Mouse (Mus musculus) embryonic facial prominence, embryonic 14.5 days (tissue): ENCODE measurements around the gene Ceacam20. TPM values are rescaled to one million over a fixed set of nuclear protein-coding genes. Genes with fewer than 3 reads are reported as not detected.

Source experiments
- polyA plus RNA-seq: library from polyadenylated mRNA; unstranded; fragments of >200 nt; fragmentation: Nextera tagmentation; extraction: Ambion mirVana; gene quantifications from 2 replicates; pipeline ENCODE4 v1.2.1, GENCODE M21; 2014

The Ceacam20 gene
- polyA plus RNA-seq, 1 experiment from 2014 or later, result not detected

Other genes with a start within 250 kb of the Ceacam20 start
- 114 and 125 TPM in 2 replicates for gene Tomm40, start 250.0 kb upstream of the Ceacam20 start, polyA plus RNA-seq
- 55.2 and 62.0 TPM in 2 replicates for gene Nectin2, start 214.9 kb upstream of the Ceacam20 start, polyA plus RNA-seq
- 101 and 114 TPM in 2 replicates for gene Bcam, start 194.4 kb upstream of the Ceacam20 start, polyA plus RNA-seq
- gene Cblc, start 168.6 kb upstream of the Ceacam20 start, polyA plus RNA-seq, result 4.7 TPM in 2 replicates
- gene Bcl3, start 142.6 kb upstream of the Ceacam20 start, polyA plus RNA-seq, result 4.3 and 4.6 TPM in 2 replicates
- gene Gm19345, start 113.4 kb upstream of the Ceacam20 start, polyA plus RNA-seq, result 0.69 and 0.75 TPM in 2 replicates
- gene Ceacam16, start 104.1 kb upstream of the Ceacam20 start, polyA plus RNA-seq, result not detected in 2 replicates
- gene Ceacam19, start 77.4 kb upstream of the Ceacam20 start, polyA plus RNA-seq, result 1.2 TPM in 2 replicates
- 9.0 and 10.2 TPM in 2 replicates for gene Pvr, start 44.3 kb upstream of the Ceacam20 start, polyA plus RNA-seq
- gene Igsf23, start 14.7 kb upstream of the Ceacam20 start, polyA plus RNA-seq, result not detected in 2 replicates
- not detected in 2 replicates for gene Nlrp9b, start 26.1 kb downstream of the Ceacam20 start, polyA plus RNA-seq
- not detected in 2 replicates for gene Vmn1r91, start 134.3 kb downstream of the Ceacam20 start, polyA plus RNA-seq
- not detected in 2 replicates for gene Gm16442, start 157.2 kb downstream of the Ceacam20 start, polyA plus RNA-seq
- not detected in 2 replicates for gene Vmn1r93, start 173.7 kb downstream of the Ceacam20 start, polyA plus RNA-seq
- gene Vmn1r94, start 203.0 kb downstream of the Ceacam20 start, polyA plus RNA-seq, result not detected in 2 replicates
- not detected in 2 replicates for gene Vmn1r95, start 228.3 kb downstream of the Ceacam20 start, polyA plus RNA-seq
- gene Gm6164, start 240.2 kb downstream of the Ceacam20 start, polyA plus RNA-seq, result not detected in 2 replicates